Mouse (Mus musculus) small intestine, adult 2 months (tissue): ENCODE data around the gene Ttc29.

Experiments
- CTCF ChIP-seq: fragments of 200-500 bp; IDR thresholded peaks from 2 replicates; pipeline ENCODE4 v1.5.1; 2012; ENCODE audit warnings: low read depth, mild to moderate bottlenecking, control low read depth, inconsistent platforms, low read length, moderate library complexity, mixed read lengths; ENCODE audit not compliant: insufficient replicate concordance, insufficient read length; ENCODE audit errors: extremely low read depth
- POLR2A ChIP-seq: fragments of 200-500 bp; IDR thresholded peaks from 2 replicates; pipeline ENCODE4 v1.6.1; 2012; ENCODE audit warnings: low read depth, mild to moderate bottlenecking, control low read depth, inconsistent platforms, low read length, moderate library complexity

GRCm38 (mm10) chr8:78323391-78323790, 110.3 kb downstream of the Ttc29 start:
- TF ChIP-seq CTCF, result no peak
- no peak for TF ChIP-seq POLR2A
